Mouse (Mus musculus): ENCODE data around the gene Magea1. TPM values are rescaled to one million over a fixed set of nuclear protein-coding genes. Genes with fewer than 3 reads are reported as not detected.
"Not testable (repeated sequence)": the region's sequence is repeated elsewhere in the genome, so short reads cannot be mapped to it uniquely, and the experiment has no call there.

The Magea1 gene
- total RNA-seq (2021) (not detected), polyA plus RNA-seq (2012; rRNA removed) (not detected in 2 replicates)
- long read RNA-seq: 0 reads

DNA sequence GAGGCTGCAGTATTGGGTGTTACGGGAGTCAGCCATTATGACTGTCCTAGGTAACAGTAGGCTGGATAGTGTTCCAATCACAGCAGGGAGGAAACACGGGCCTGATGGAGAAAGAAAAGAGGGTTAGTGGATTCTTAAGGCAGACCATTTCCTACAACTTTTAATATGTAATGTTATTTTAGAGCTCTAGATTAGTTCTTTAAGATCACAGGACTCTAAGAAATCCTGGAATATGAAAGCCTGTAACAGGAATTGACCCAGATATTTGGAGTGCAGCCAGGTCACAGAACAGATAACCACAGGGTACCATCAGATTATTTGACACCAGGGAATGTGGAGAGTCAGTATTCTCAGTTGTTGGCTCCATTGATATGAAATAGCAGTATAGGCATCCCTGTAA, at the start of gene Magea1:
Gene Magea1 (minus strand): TSS at position 101 of the 400 bp plus-strand sequence.
- H3K9ac ChIP-seq (ENCODE audit: low read depth, low read length); DNase-seq; H3K27ac ChIP-seq; H3K4me3 ChIP-seq; H3K27me3 ChIP-seq (ENCODE audit: control insufficient read depth, insufficient read depth, low read length); H3K4me1 ChIP-seq (ENCODE audit: control insufficient read depth, insufficient read depth, low read length); intact Hi-C loops (cut with DNase I); H3K36me3 ChIP-seq (ENCODE audit: control insufficient read depth, insufficient read depth, low read length); H3K79me2 ChIP-seq (replicated peaks; ENCODE audit: control insufficient read depth, insufficient read depth, low read length): not testable (repeated sequence)
- 88% methylated on average over 1 of the region's 2 CpGs for WGBS

DNA sequence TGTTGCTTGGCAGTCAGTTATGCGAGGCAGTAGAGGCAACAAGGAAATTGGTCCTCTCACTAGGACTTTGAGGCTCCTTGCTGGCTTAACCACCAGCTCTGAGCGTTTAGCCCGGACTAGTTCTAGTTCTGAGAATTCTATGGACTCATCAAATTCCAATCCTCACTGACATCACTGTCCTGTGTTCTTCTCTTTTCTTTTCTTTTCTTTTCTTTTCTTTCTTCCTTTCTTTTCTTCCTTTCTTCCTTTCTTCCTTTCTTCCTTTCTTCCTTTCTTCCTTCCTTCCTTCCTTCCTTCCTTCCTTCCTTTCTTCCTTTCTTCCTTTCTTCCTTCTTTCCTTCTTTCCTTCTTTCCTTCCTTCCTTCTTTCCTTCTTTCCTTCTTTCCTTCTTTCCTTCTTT, 38.7 kb upstream of the Magea1 start, which contains the start of gene Cldn34b2:
Gene Cldn34b2 (minus strand): TSS at position 101 of the 400 bp plus-strand sequence.
- 67% methylated on average over 3 of the region's 3 CpGs for WGBS
- H3K79me2 ChIP-seq (replicated peaks; ENCODE audit: control insufficient read depth, insufficient read depth, low read length); H3K27ac ChIP-seq; H3K4me1 ChIP-seq (ENCODE audit: control insufficient read depth, insufficient read depth, low read length); DNase-seq; intact Hi-C loops (cut with DNase I); H3K9ac ChIP-seq (ENCODE audit: low read depth, low read length); H3K27me3 ChIP-seq (ENCODE audit: control insufficient read depth, insufficient read depth, low read length); H3K4me3 ChIP-seq; H3K36me3 ChIP-seq (ENCODE audit: control insufficient read depth, insufficient read depth, low read length): not testable (repeated sequence)

- TF ChIP-seq CTCF (IDR thresholded peaks at IDR 0.05) (peak; percentile 57), POLR2A (IDR thresholded peaks at IDR 0.05; ENCODE audit: insufficient read depth, low read depth, low read length) (no peak), EP300 (IDR thresholded peaks at IDR 0.05; ENCODE audit: insufficient read depth, low read depth, low read length) (no peak)
Measured at GRCm38 (mm10) chrX:155098024-155098423, 8.4 kb upstream of the Magea1 start.

DNA sequence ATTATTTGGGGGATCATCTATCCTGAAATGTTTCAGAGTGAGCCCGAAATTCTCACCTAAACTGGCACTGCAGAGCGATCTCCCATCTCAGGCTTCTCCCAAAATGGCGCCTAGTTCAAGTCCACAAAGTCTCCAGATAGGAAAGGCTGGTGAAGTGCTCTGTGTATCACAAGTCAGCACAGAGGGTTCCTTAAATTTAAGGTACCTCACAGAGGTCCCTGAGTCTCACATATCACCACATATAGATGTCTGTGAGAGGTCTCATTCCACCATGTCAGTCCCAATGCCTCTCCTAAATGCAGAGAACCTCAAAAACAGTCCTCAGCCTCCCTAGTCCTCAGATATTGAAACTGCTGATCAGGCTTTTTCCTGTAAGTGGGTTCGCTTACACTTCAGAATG, 4.0 kb upstream of the Magea1 start, which contains the start of gene Magea2:
Gene Magea2 (minus strand): TSS at position 101 of the 400 bp plus-strand sequence.
- H3K36me3 ChIP-seq (ENCODE audit: control insufficient read depth, insufficient read depth, low read length); intact Hi-C loops (cut with DNase I); H3K27ac ChIP-seq; H3K27me3 ChIP-seq (ENCODE audit: control insufficient read depth, insufficient read depth, low read length); H3K4me1 ChIP-seq (ENCODE audit: control insufficient read depth, insufficient read depth, low read length); H3K4me3 ChIP-seq; H3K9ac ChIP-seq (ENCODE audit: low read depth, low read length); H3K79me2 ChIP-seq (replicated peaks; ENCODE audit: control insufficient read depth, insufficient read depth, low read length); DNase-seq: not testable (repeated sequence)
- WGBS: 69% methylated on average over 4 of the region's 4 CpGs

More at GRCm38 (mm10) chrX:155098024-155098423, 8.4 kb upstream of the Magea1 start:
- no peak overlapping the region for H3K4me3 ChIP-seq
- no peaks in the 10 kb centered on the region for H3K4me1 ChIP-seq (ENCODE audit: control insufficient read depth, insufficient read depth, low read length)
- H3K79me2 ChIP-seq (replicated peaks; ENCODE audit: control insufficient read depth, insufficient read depth, low read length): no peaks in the 10 kb centered on the region
- H3K27ac ChIP-seq: no peak overlapping the region
- H3K36me3 ChIP-seq (ENCODE audit: control insufficient read depth, insufficient read depth, low read length): no peaks in the 10 kb centered on the region
- H3K9ac ChIP-seq (ENCODE audit: low read depth, low read length): no peak overlapping the region
- intact Hi-C loops (cut with DNase I): no loop called here
- H3K27me3 ChIP-seq (ENCODE audit: control insufficient read depth, insufficient read depth, low read length): no peaks in the 10 kb centered on the region
- no peak for DNase-seq

DNA sequence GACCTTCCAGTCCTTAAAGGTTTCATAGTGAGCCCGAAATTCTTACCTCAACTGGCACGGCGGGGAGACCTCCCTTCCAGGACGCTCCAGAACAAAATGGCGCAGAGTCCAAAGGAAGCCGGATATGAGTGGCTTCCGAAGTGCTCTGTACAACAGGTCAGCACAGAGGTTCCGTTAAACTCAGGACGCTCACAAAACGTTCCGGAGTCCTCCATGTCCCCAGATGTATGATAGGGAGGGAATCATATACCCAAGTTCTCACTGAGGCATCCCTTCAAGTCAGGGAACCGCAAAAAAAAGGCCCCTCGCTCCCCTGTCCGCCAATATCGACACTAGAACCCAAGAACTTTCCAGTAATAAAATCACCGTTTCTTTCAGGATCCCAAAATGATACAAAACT, 26.5 kb downstream of the Magea1 start, which contains the start of gene Magea5:
Gene Magea5 (minus strand): TSS at position 101 of the 400 bp plus-strand sequence.
- H3K27me3 ChIP-seq (ENCODE audit: control insufficient read depth, insufficient read depth, low read length); H3K4me1 ChIP-seq (ENCODE audit: control insufficient read depth, insufficient read depth, low read length); H3K4me3 ChIP-seq; H3K27ac ChIP-seq; H3K79me2 ChIP-seq (replicated peaks; ENCODE audit: control insufficient read depth, insufficient read depth, low read length); DNase-seq; H3K9ac ChIP-seq (ENCODE audit: low read depth, low read length); H3K36me3 ChIP-seq (ENCODE audit: control insufficient read depth, insufficient read depth, low read length); intact Hi-C loops (cut with DNase I): not testable (repeated sequence)
- 86% methylated on average over 16 of the region's 16 CpGs for WGBS

Other genes starting within 250 kb of the Magea1 start
- not detected for gene Cldn34b1, start 199.5 kb downstream of the Magea1 start, total RNA-seq (2021)
- not detected in 2 replicates for gene Cldn34b1, start 199.5 kb downstream of the Magea1 start, polyA plus RNA-seq (2012; rRNA removed)
- not detected for gene Magea6, start 153.8 kb downstream of the Magea1 start, total RNA-seq (2021)
- gene Magea6, start 153.8 kb downstream of the Magea1 start, polyA plus RNA-seq (2012; rRNA removed): not detected in 2 replicates
- not detected for gene Magea3, start 140.3 kb downstream of the Magea1 start, total RNA-seq (2021)
- gene Magea3, start 140.3 kb downstream of the Magea1 start, polyA plus RNA-seq (2012; rRNA removed): not detected in 2 replicates
- not detected for gene Magea8, start 93.9 kb downstream of the Magea1 start, total RNA-seq (2021)
- gene Magea8, start 93.9 kb downstream of the Magea1 start, polyA plus RNA-seq (2012; rRNA removed): not detected in 2 replicates
- gene Magea5, start 26.6 kb downstream of the Magea1 start, total RNA-seq (2021): not detected
- gene Magea5, start 26.6 kb downstream of the Magea1 start, polyA plus RNA-seq (2012; rRNA removed): not detected in 2 replicates
- gene Magea2, start 3.9 kb upstream of the Magea1 start, total RNA-seq (2021): not detected
- not detected in 2 replicates for gene Magea2, start 3.9 kb upstream of the Magea1 start, polyA plus RNA-seq (2012; rRNA removed)
- gene Cldn34b2, start 38.6 kb upstream of the Magea1 start, total RNA-seq (2021): not detected
- not detected in 2 replicates for gene Cldn34b2, start 38.6 kb upstream of the Magea1 start, polyA plus RNA-seq (2012; rRNA removed)
- gene Sat1, start 126.7 kb upstream of the Magea1 start, total RNA-seq (2021): 10 to 100 TPM; 29.2 to 31.7 TPM
- gene Sat1, start 126.7 kb upstream of the Magea1 start, polyA plus RNA-seq (2012; rRNA removed): 22.1 and 32.3 TPM in 2 replicates
- gene Acot9, start 172.7 kb upstream of the Magea1 start, total RNA-seq (2021): 10 to 100 TPM; 24.0 to 26.1 TPM
- 11.5 and 21.1 TPM in 2 replicates for gene Acot9, start 172.7 kb upstream of the Magea1 start, polyA plus RNA-seq (2012; rRNA removed)